Mouse (Mus musculus): ENCODE measurements at regions not wholly inside any gene's neighbourhood (a gene's known extent, or its start where the extent isn't known, plus 50 kb on each side); places are given as distances from the start of the nearest gene placed in this dataset.

DNA sequence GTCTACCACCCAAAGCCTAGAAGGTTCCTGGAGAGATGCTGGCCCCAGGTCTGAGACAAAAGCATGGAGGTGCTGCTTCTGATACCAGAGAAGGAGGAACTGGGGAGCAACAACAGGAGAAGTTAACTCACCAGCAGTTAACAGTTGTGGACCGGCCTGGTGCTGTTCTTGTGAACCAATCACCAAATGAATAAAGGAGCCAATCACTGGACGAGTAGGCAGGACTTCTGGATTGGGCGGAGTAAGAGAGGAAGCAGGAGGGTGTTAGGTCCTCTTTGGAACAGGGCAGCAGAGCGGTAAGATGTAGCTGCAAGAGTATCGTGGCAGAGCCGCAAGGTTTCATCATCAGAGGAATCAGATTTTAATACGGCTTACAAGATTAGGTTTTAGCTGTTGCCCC is 57.7 kb upstream of the Elovl6 start:
- no peaks in the 10 kb centered on the region for H3K27me3 ChIP-seq (ENCODE audit: control insufficient read depth, insufficient read depth, low read length)
- no peak overlapping the region for H3K4me2 ChIP-seq (ENCODE audit: low read depth, low read length)
- no peak overlapping the region for H3K9ac ChIP-seq (replicated peaks; ENCODE audit: low read length)
- WGBS, result 90% methylated on average over 7 of the region's 7 CpGs
- H3K36me3 ChIP-seq (replicated peaks; ENCODE audit: control insufficient read depth, insufficient read depth, low read depth, low read length), result no peaks in the 10 kb centered on the region
- no peaks in the 10 kb centered on the region for H3K4me1 ChIP-seq (ENCODE audit: control insufficient read depth, insufficient read depth, low read length)
- H3K9me3 ChIP-seq (replicated peaks; ENCODE audit: control insufficient read depth, low read length), result no peaks in the 10 kb centered on the region
- no peak for DNase-seq (ENCODE audit: low spot score)
- H3K4me3 ChIP-seq (ENCODE audit: low read depth, low read length), result no peak overlapping the region
- no peak overlapping the region for H3K27ac ChIP-seq (replicated peaks; ENCODE audit: low read depth, low read length)
- ATAC-seq (replicated peaks; ENCODE audit: insufficient number of reproducible peaks, low FRiP score, low TSS enrichment, low read depth), result no peak

- Histone ChIP-seq H3K9ac (replicated peaks; ENCODE audit: low read length) (no peak overlapping the region), H3K4me3 (ENCODE audit: low read depth, low read length) (no peak overlapping the region), H3K4me1 (ENCODE audit: control insufficient read depth, insufficient read depth, low read length) (no peaks in the 10 kb centered on the region), H3K9me3 (replicated peaks; ENCODE audit: control insufficient read depth, low read length) (no peaks in the 10 kb centered on the region), H3K27me3 (ENCODE audit: control insufficient read depth, insufficient read depth, low read length) (no peaks in the 10 kb centered on the region), H3K4me2 (ENCODE audit: low read depth, low read length) (no peak overlapping the region), H3K27ac (replicated peaks; ENCODE audit: low read depth, low read length) (no peak overlapping the region), H3K36me3 (replicated peaks; ENCODE audit: control insufficient read depth, insufficient read depth, low read depth, low read length) (no peaks in the 10 kb centered on the region)
- 90% methylated on average over 4 of the region's 4 CpGs for WGBS
- no peak for ATAC-seq (replicated peaks; ENCODE audit: insufficient number of reproducible peaks, low FRiP score, low TSS enrichment, low read depth)
- no peak for DNase-seq (ENCODE audit: low spot score)
Observed at GRCm38 (mm10) chr3:129476250-129476649, 55.9 kb upstream of the Elovl6 start.

DNA sequence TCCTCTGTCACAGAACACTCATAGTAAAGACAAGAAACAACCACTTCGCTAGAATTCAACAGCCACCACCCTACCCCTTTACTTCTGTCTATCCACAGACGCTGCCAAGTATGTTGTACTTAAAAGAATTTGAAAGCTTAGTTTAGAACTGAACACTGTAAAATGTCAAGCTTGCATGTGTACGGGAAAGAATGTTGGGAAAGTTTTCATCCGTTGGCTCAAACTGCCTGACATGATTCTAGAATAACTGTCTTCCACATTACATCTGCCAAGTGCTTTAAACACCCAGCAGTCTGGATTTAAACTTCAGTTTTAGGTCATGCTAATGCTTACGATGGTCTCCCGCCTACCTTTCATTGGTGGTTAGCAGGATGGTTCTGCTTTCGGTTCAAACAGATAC is 54.1 kb upstream of the Elovl6 start:
- Histone ChIP-seq H3K4me3 (ENCODE audit: low read depth, low read length) (no peak overlapping the region), H3K27ac (replicated peaks; ENCODE audit: low read depth, low read length) (no peak overlapping the region), H3K36me3 (replicated peaks; ENCODE audit: control insufficient read depth, insufficient read depth, low read depth, low read length) (no peaks in the 10 kb centered on the region), H3K27me3 (ENCODE audit: control insufficient read depth, insufficient read depth, low read length) (no peaks in the 10 kb centered on the region), H3K4me2 (ENCODE audit: low read depth, low read length) (no peak overlapping the region), H3K4me1 (ENCODE audit: control insufficient read depth, insufficient read depth, low read length) (no peaks in the 10 kb centered on the region), H3K9ac (replicated peaks; ENCODE audit: low read length) (no peak overlapping the region), H3K9me3 (replicated peaks; ENCODE audit: control insufficient read depth, low read length) (no peaks in the 10 kb centered on the region)
- WGBS, result 92% methylated on average over 7 of the region's 7 CpGs
- DNase-seq (ENCODE audit: low spot score), result no peak
- ATAC-seq (replicated peaks; ENCODE audit: insufficient number of reproducible peaks, low FRiP score, low TSS enrichment, low read depth), result no peak

DNA sequence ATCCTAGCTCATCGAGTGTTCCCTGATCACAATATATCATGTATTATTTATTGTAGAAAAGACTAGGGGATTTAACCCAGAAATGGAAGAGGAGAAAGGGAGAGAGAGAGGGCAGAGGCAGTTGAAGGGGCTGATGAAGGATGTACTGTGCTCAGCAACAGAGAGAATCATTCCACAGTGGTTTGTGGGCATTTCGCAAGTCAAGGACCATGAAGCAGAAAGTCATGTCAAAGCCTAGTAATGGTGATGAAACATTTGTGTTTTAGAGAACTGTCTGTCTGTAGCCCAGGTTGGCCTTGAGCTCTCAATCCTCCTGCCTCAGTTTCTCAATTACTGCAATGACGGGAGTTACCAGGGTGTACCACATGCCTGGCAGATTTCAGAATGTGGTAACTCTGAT is 50.9 kb upstream of the Elovl6 start:
- no peak overlapping the region for H3K4me3 ChIP-seq (ENCODE audit: low read depth, low read length)
- H3K4me2 ChIP-seq (ENCODE audit: low read depth, low read length), result no peak overlapping the region
- no peaks in the 10 kb centered on the region for H3K4me1 ChIP-seq (ENCODE audit: control insufficient read depth, insufficient read depth, low read length)
- H3K27ac ChIP-seq (replicated peaks; ENCODE audit: low read depth, low read length), result no peak overlapping the region
- H3K9me3 ChIP-seq (replicated peaks; ENCODE audit: control insufficient read depth, low read length), result no peaks in the 10 kb centered on the region
- no peaks in the 10 kb centered on the region for H3K27me3 ChIP-seq (ENCODE audit: control insufficient read depth, insufficient read depth, low read length)
- ATAC-seq (replicated peaks; ENCODE audit: insufficient number of reproducible peaks, low FRiP score, low TSS enrichment, low read depth) (no peak), DNase-seq (ENCODE audit: low spot score) (no peak)
- no peak overlapping the region for H3K9ac ChIP-seq (replicated peaks; ENCODE audit: low read length)
- WGBS, result 90% methylated on average over 3 of the region's 3 CpGs
- H3K36me3 ChIP-seq (replicated peaks; ENCODE audit: control insufficient read depth, insufficient read depth, low read depth, low read length), result no peaks in the 10 kb centered on the region

Measured in embryonic facial prominence, embryonic 11.5 days (tissue).